Comparison of ENCODE assay signal across 15 mouse cellular contexts in the genomic region with DNA sequence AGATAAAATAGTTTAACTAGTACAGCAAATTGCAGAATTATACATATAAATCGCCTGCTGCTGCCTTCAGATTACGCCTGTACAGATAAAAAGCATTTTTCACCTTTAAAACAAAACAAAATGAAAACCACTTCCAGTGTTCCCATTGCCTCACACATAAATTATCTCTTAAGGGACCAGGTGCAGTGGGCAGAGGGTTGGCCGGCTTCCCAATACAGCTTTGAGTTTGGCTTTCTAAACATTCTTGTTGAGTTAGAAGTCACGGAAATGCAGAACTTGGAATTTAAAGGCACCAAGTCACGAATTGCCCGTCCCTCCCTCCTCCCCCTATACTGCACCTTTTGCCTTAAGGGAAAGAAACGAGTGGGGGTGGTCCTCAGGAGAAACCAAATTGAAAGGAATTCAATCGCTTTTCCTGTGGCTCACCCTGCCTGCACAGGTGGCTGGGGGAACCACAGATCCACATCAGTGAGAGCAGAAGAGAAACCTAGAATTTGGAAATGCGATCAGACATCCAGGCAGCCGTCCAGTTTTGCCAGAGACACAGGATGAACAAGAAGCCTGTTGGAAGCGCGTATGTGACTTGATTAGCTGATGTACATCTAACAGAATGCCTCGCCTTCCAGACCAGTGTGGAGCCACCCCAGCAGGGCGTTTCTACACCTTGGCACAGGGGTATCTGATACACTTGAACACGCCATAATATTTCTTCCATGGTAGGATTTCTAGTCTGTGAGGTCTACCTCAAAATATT.
A peak's percentile ranks its signal among the peaks of the same experiment; 100 is the strongest.
DNase-seq lines count a peak whose midpoint lies in the region; ATAC-seq and TF ChIP-seq lines count a peak whose summit lies in the region.
"Had no signal": no experiment of that assay in that cellular context is flagged by ENCODE, and none has a peak within 500 bp of the region (broad histone marks: within the 10 kb centered on the region; RNA-seq: fewer than 3 reads in every experiment).

No protein-coding gene starts in this region.

- H3K4me2 ChIP-seq in lung, embryonic 14.5 days, result peak overlapping the region; percentile 25
- peak overlapping the region; percentile 30 for H3K4me2 ChIP-seq in neural tube, embryonic 15.5 days
- H3K4me2 ChIP-seq: liver, embryonic 15.5 days; midbrain, embryonic 12.5 days had no signal

- DNase-seq in heart, adult 11 months, result peak; percentile 70
- DNase-seq in heart, postnatal 25 days (ENCODE audit: low spot score), result no peak
- DNase-seq in lung, embryonic 14.5 days, result peak; percentile 54
- no peak for DNase-seq in lung, postnatal 25 days (ENCODE audit: low spot score)
- peak; percentile 75 for DNase-seq in NIH3T3 (ENCODE audit: low read depth)
- no peak for DNase-seq in frontal cortex, postnatal 25 days (ENCODE audit: low spot score in 2 of 2)
- DNase-seq in frontal cortex, postnatal 36 days (ENCODE audit: low spot score in 2 of 2), result no peak
- DNase-seq: adrenal gland, postnatal 36 days; cerebellum, postnatal 36 days; gastrocnemius, postnatal 25 days; heart, postnatal 14 days had no signal

- no peak overlapping the region for H3K4me3 ChIP-seq in lung, embryonic 14.5 days (ENCODE audit: low read depth, low read length)
- H3K4me3 ChIP-seq in neural tube, embryonic 15.5 days (replicated peaks), result no peak overlapping the region
- H3K4me3 ChIP-seq: liver, embryonic 15.5 days; midbrain, embryonic 12.5 days had no signal

- no peaks in the 10 kb centered on the region for H3K9me3 ChIP-seq in lung, embryonic 14.5 days (ENCODE audit: low read depth, low read length)
- no peaks in the 10 kb centered on the region for H3K9me3 ChIP-seq in neural tube, embryonic 15.5 days (replicated peaks)
- H3K9me3 ChIP-seq: liver, embryonic 15.5 days; midbrain, embryonic 12.5 days had no signal

- no peak overlapping the region for H3K27ac ChIP-seq in lung, embryonic 14.5 days (ENCODE audit: low read depth)
- no peak overlapping the region; the same call in 1 of the 2 replicates for H3K27ac ChIP-seq in neural tube, embryonic 15.5 days (replicated peaks)
- H3K27ac ChIP-seq: liver, embryonic 15.5 days; midbrain, embryonic 12.5 days had no signal

- no peaks in the 10 kb centered on the region for H3K27me3 ChIP-seq in lung, embryonic 14.5 days (ENCODE audit: insufficient read depth, low read length)
- no peaks in the 10 kb centered on the region for H3K27me3 ChIP-seq in neural tube, embryonic 15.5 days (replicated peaks)
- H3K27me3 ChIP-seq: CH12.LX had no signal

- no peak for ATAC-seq in lung, embryonic 14.5 days (ENCODE audit: insufficient read depth)
- no peak for ATAC-seq in neural tube, embryonic 15.5 days (ENCODE audit: low FRiP score)

- intact Hi-C loops in heart, postnatal 25 days (cut with DNase I), result no loop called here

- H3K36me3 ChIP-seq in lung, embryonic 14.5 days (ENCODE audit: insufficient read depth), result no peaks in the 10 kb centered on the region
- no peaks in the 10 kb centered on the region for H3K36me3 ChIP-seq in neural tube, embryonic 15.5 days
- H3K36me3 ChIP-seq: liver, embryonic 15.5 days; midbrain, embryonic 12.5 days had no signal

- H3K4me1 ChIP-seq in lung, embryonic 14.5 days (ENCODE audit: insufficient read depth), result 0 out of 2 replicates have a peak, but pooled peaks cover 10% of the 10 kb centered on the region
- peaks cover 15% of the 10 kb centered on the region for H3K4me1 ChIP-seq in neural tube, embryonic 15.5 days
- H3K4me1 ChIP-seq: liver, embryonic 15.5 days had no signal

- TF ChIP-seq CTCF in lung, embryonic 14.5 days (IDR thresholded peaks at IDR 0.05; ENCODE audit: low read depth), result no peak

- no peak overlapping the region for H3K9ac ChIP-seq in lung, embryonic 14.5 days
- H3K9ac ChIP-seq in neural tube, embryonic 15.5 days (replicated peaks), result no peak overlapping the region
- H3K9ac ChIP-seq: liver, embryonic 15.5 days; midbrain, embryonic 12.5 days had no signal

- WGBS in lung, embryonic 14.5 days, result 43% methylated on average over 15 of the region's 15 CpGs
- WGBS in neural tube, embryonic 15.5 days, result 49% methylated on average over 15 of the region's 15 CpGs

Comparison
In these comparisons a context has a peak if more than half of its experiments do, and no peak if none do; other contexts are left out.
1. DNase-seq: peak in heart, adult 11 months (single experiment), lung, embryonic 14.5 days (single experiment) and NIH3T3 (single experiment); none in heart, postnatal 25 days (single experiment), lung, postnatal 25 days (single experiment), frontal cortex, postnatal 25 days (0 of 2) and frontal cortex, postnatal 36 days (0 of 2).